Mouse (Mus musculus) cerebellum, postnatal 25 days (tissue): Measurements from ENCODE around the gene Sh3bgrl2.

Experiments used
- DNase-seq, 2 experiments: peaks; one replicate each; pipeline ENCODE4 v3.0.0; 2021; ENCODE audit warnings: mixed read lengths in 2 of 2

The Sh3bgrl2 gene

DNA sequence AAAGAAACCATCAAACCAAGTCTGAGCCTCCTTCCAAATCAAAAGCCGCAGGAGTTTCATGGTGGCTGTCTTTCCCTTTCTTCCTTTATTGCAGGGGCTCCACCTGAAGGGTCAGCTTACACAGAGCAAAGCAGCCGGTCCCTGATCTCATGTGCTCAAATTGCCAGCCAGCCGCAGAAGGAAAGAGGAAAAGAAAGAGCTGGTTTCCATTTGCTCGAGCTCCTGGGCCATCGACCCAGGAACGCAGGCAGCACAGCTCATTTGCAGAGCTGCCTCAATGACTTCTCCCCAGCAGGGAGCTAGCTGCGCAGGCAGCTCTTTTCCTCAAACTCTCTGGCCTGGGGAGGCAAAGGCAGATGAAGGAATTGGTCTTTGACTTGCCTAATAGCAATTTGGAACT is 87.9 kb downstream of the Sh3bgrl2 start:
- DNase-seq = no peak

DNA sequence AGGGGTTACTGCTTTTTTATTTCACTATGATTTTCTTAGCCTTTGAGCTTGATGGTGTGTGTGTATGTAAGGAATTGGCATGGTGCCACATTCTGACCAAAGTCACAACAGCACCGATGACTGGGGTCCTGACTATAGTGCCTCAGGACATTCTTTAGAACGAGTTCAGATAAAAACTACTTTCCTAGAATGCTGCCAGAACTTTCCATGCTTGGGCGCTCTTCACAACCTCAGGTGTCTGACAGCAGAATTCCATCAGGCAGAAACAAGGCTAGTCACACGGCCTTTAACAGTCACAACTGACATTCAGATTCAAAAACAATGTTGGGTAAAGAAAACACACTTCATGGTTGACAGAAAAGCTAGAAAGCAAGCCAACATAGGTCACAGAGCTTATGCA is 95.0 kb downstream of the Sh3bgrl2 start:
- DNase-seq = no peak

DNA sequence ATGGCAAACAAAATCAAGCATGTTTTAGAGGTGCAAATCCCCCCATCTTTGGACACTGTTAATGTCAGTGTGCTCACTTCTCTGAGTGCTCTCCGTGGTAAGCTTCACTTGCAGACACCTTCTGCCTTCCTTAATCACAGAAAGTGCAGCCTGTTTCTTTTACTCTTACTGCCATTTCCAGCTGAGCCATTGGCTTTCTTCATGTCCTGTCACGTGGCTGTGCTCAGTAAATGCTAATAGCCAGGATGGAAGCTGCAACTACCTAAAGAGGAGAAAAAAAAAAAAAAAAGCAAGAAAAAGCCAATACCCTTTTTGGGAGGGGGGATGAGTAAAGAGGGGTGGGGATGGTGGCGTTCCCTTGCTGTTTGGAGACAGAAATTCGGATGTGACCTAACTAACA is 95.7 kb downstream of the Sh3bgrl2 start:
- DNase-seq = no peak

DNA sequence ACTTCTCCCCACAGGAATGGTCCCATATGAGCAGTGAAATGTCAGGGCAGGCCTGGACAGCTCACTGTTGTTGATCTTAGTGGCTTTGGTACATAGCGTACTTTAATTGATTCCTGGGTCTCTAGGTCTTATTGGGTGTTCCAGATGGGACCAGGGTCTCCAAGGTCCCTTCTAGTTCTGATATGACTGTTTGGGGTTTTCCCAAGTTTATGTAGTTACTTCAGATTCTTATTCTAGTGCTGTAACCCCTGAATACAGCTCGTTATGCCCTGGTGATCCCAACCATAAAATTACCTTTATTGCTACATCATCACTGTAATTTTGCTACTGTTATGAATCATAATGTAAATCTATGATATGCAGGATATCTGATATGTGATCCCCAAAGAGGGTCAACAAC is 98.1 kb downstream of the Sh3bgrl2 start:
- no peak for DNase-seq

DNA sequence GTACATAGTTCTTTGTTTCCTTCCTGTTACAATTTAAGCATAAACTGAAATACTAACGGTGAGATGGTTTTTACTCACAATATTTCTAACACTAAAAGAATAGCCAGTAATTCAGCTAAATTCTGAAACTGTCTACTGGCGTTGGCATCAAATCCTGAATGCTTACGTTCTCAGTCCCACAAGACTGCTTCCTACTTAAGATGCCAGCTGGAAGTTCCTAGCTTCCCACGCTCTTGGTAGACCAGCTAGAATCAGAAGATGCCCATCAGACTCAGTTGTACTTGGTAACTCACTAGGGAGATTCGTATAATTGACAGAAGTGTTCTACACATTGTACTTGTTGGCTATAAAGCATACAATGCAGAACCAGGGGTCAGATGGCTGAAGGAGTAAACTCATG is 98.6 kb downstream of the Sh3bgrl2 start:
- no peak for DNase-seq

DNA sequence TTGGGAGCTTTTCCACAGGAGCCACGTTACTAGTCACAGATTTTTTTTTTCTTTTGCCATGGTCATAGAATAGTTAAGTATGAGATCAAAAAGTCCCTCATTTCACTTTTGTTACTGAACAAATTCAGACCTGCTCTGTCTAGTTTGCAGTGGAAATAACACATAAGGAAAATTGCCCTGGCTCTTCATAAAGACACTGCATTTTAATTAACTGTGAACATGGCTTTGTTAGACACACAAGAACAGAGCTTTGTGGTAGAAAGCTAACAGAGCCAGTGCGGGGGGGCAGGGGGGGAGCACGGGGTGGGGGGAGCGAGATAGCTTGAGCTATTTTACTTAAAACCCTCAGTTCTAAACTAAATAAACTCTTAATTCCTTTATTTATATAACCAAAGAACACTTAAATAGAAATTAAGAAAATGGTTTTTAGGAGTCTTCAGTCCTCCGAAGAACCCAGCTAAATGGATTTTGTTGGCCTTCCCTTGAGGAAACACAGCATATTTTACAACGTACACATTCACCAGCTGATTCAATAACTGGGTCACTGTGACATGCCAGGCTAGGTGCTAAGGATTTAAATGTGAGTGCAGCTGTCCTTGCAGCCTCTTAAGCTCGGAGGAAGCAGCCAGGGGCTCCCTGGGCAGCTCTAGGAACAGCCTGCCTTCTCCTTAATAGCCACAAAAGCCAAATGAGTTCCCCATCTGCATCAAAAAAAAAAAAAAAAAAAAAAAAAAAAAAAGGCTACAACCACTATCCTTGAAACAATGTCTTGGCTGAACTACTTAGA is 100.0 kb downstream of the Sh3bgrl2 start:
- DNase-seq = no peak

DNA sequence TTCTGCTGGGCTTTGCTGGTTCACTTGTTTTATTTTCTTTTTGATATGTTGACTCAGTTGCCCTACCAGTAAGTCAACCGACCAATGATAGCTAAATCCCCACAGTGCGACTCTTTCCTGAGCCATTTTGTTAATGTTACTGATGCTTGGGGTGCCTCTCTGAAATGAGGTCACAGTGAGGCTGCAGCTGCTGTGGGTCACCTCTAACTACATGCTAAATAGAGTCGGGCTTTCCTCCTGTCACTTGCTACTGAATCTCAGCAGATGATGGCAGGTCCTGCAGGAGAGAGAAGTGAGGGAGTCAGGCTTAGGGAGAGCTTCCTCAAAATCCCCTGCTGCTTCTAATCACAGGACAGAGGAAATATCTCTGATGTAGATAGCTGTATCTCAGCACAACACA is 100.6 kb downstream of the Sh3bgrl2 start:
- DNase-seq = no peak

DNA sequence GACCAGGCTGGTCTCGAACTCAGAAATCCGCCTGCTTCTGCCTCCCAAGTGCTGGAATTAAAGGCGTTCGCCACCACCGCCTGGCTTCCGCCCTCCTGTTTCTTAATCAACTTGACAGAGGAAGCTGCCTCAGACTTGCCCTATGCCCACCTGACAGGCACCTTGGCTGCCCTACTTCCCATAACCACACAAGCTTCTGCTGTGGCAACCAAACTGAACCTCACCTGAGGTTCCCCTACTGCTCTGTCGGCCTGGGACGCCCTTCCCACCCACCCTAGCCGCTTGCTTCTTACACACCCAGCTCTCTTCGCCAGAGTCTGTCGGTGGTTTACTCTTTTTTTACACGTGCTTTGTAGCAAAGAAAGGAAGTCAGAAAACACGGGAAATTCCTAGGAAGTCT is 103.9 kb downstream of the Sh3bgrl2 start:
- no peak for DNase-seq

DNA sequence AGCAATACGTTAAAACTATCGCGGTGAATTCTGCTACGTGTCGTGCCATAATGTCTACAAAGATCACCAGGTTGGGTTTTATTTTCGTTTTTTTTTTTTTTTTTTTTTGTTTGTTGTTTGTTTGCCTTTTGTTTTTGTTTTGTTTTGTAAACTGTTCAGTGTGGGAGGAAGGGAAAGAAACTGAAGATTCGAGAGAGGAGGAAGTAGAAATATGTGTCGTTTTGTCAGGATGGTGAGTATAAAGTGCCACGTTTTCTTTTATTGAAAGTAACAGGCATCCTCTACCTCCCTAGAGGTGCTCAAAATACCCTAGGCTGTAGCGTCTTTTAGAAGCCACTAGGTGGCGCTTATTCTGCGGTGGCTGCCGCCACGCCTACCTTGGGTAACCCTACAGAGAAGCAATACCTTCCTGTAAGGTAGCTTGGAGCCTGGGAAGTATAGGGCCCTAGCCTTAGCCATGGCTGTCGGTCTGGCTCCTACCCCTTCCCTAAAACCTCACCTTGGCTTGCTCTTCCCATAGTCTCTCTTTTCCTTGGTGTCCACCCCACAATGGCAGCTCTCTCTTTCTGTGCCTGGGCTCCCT is 104.6 kb downstream of the Sh3bgrl2 start:
- no peak for DNase-seq

DNA sequence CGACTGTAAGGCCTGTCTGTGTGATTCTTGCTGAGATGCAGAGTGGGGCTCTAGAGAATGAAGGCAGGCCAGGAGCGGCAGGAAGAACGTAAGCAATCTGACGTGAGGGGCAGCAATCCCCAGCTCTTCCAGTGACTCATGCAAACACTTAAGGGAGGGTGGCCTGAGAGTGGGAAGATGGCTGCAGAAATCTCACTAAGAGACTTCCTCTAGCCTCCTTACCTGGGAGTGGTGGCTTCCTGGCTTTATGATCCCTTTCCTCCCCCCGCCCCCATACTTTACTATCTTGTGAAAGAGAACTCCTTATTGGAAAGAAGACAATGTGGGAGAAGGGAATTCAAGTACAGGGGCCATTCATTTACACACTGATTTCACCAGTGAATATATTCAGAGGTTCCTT is 106.5 kb downstream of the Sh3bgrl2 start:
- DNase-seq = no peak

DNA sequence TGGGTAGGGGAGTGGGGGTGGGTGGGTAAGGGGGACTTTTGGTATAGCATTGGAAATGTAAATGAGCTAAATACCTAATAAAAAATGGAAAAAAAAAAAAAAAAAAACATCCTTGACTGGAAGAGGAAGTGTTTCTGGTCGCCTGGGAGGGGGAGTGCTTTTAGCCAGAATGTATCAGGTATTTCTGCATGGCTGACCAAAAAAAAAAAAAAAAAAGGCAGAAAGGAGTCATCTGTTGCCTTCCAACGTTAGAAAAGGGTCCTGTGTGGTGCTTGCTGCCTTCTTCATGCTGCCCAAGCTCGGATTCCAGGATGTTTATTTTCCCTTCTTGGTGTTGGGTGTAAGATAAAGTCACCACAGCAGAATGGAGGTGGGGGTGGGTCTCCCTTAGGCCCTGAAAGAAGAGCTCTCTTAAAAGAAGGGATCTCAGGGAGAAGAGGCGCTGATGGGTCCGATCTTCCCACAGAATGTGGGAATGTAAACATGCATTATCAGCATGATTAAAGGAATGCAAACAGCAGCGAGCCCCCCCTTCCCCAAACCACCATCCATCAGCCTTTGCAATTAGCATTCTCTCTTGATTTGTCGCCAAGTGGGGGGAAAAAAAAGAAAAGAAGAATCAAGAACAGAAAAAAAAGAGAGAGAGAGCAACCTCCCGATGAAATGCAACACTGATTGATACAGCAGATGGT is 109.0 kb downstream of the Sh3bgrl2 start:
- no peak for DNase-seq

DNA sequence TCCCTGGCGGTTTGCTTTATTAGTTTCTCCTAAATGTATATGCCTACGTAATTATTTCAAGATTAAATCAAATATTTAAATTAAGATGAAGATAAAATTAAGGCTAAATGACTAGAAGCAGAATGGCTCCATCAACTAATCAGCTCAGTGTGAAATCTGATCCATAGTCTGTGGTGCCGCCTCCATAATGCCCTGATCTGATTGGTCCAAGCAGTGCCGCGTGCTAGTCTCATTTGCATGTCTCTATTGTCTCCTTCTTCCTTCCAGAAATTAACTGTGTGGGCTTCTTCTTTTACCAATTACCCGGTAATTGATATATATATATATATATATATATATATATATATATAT is 109.5 kb downstream of the Sh3bgrl2 start:
- no peak for DNase-seq

DNA sequence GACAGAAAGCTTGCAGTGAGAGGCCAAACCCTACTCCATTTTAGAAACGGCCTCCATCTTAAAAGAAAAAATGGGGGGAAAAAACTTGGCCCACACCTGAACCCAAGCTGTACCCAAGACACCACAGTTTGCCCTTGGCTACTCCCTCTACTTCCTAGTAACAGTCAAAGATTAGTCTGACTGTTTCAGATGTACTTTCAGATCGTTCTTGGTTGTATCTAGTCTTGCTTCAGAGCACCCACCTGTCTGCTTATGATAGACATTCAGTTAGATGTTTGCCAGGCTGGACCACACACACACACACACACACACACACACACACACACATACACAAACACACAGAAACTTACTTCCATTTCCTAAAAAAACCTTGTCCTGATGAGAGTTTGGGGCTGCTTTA is 111.0 kb downstream of the Sh3bgrl2 start:
- no peak for DNase-seq

DNA sequence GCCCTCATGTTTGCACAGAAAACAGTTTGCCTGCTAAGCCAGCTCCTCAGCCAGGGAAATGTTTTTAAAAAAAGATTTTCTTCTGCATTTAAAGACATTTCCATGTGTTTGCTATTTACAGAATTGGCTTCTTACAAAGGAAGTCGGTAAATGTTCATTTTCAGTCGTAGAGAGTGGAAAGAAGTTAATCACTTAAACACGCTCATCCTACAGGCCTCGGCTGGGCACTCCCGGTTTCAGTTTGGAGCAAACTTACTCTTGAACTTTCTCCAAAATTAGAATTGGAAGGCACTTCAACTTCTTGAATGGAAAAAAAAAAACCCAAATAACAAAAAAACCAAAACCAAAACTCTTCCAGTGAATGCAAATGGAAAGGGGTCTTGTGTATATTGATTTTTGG is 113.7 kb downstream of the Sh3bgrl2 start:
- no peak for DNase-seq

DNA sequence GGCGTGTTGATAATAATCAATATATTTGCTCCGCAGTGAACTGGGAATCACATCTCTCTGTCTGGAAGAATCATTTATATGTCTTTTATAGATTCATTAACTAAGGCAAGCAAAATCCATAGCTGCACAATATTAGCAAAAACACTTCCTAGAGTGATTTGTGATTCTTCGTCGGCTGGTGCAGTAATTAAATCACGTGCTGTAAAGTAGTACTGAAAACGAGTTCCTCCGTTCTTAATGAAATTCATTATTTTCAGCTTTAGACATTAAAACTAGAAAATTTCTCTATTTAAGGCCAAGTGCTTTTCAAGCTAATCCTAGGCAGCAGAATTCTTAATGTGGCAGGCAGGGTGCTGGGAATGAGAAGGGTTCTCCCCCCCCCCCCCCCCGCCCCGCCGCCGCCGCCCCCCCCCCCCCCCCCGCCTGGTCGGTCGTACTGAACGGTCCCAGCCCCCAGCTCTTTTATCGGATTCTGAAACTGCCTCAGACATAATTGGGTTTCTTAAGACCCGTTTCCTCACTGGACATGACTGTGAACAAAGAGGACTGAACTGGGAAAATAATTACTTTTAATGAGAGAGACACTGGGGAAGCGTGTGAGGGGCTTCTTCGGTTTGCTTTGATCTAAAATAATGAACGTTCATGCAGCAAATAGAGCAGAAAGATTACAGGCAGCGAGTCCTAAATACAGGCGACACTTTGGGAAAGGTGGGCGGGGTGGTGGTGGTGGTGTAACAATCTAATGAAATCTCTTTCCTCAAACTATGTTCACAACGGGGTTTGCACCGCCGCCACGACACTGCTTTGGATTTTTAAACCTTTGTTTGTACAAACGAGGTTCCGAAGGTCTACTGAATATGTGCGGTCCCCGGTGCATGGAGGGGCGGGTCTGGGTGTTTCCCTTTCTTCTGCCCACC is 116.1 kb downstream of the Sh3bgrl2 start:
- DNase-seq = peak in 1 of 2 experiments; percentile 30

DNA sequence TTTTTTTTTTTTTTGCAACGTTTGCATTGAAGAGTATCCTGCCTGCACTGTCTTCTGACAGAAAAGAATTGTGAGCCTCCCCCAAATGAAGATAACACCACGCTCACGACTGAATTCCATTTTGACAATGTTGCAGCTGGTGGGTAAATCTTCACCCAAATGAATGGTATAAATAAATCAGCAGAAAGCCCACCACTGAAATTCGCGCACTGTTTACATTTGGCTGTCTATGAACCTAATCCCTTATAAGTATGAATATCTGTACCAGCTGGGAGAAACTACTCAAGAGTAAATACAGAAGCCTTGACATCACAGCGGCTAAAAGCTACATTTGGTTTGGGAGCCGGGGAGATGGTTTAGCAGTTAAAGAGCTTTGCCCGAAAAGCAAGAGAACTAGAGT is 116.8 kb downstream of the Sh3bgrl2 start:
- no peak for DNase-seq

DNA sequence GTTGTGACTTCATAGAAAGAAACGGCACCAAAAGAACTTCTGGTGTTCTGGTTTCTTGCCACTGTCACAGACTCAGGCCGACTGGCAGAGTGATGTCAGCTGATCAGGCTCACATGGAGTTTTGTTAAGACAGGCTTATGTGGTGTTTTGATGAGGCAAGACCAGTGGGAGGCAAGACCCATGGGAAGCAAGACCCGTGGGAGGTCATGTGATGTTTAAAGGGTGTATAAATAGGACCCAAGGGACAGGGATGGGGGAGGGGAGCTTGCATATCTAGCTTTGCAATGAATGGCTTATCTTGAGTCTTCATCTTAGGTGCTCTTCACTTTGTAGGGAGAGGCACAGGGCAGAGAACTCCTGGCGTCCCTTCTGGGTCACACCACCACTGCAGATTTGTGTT is 118.9 kb downstream of the Sh3bgrl2 start:
- DNase-seq = no peak

DNA sequence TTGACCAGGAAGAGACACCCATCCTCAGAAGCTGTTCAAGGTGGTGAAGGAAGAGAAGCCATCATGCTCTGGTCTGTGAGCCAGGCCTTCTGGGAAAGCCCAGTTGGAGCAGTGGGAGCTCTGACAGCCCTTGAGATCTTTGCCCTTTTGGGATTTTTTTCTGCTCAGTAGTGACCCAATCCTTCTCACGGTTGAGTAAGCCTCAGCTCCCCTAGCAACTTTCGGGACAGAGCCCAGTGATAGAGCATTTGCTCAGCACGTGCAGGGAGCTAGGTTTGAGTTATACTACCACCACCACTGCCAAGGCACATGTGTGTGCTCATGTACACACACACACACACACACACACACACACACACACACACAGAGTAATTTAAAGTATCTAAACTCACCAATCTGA is 131.5 kb downstream of the Sh3bgrl2 start:
- no peak for DNase-seq

DNA sequence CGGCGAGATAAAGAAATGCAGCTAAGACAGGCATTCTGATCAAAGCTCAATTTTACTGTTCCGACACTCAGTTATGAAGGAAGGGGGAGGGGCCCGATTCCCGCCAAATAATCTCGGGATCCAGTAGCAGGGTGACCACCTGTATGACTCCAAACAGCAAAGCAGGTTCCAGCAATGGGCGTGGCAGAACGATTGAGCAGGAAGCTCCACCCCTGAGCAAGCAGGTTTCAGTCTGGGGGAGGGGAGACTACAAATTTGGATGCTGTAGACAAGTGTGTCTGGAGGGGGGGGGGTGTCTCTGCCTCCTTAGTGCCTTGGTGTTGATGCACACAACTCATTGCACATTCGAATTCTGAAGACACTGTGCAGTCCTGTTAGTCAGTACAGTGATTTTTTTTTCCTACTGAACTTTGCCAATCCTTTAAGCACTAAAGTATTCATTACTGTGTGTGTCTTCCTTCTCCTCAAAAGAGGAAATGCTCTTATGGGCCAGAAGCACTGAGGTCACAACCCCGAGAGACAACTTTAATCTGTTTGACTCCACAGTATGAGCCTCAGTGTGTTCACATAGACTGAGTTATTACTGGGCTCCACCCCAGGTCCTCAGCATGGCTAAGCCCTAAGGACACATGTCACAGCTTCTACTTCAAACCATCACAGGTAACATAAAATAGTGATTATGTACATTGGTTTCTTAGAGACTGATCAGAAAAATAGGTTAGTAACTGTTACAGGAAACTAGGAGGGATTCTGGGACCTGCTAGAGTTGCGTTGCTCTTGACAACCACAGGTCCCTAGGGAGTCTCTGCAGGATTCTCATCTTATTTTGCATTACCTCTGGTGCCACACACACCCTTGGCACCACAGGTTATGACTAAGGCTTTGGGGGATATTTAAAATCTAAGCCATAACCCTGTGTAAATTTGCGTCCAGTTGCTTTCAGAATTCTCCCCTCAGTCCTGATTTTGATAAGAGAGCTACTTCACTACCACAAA is 133.8 kb downstream of the Sh3bgrl2 start:
- DNase-seq = no peak

DNA sequence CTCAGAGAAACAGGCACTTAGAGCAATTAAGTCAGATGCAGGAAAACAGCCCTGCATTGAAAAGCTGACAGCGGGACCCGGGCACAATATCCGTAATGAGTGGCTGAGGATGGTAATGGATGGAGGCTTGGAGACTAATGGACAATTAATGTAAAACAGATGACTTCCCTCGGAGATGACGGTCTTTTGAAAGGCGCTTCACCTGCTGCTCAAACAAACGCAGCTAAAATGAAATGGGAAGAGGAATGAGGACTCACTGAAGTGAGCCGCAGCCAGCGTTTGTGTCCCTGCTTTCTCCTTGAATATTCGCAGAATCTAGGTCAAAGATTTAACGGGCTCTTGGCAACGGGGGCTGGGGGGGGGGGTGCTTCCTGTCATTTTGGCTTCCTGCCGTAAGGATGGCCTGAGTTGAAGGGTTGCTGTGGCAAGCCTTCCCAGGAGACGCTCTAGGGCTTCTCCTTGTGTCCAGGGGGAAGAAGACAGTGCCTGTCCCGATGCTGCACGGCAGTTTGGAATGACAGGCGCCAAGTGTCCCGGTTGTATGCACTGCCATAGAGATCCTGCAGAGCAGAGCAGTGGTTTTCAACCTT is 138.5 kb downstream of the Sh3bgrl2 start:
- peak; percentile 59 to 61 for DNase-seq

DNA sequence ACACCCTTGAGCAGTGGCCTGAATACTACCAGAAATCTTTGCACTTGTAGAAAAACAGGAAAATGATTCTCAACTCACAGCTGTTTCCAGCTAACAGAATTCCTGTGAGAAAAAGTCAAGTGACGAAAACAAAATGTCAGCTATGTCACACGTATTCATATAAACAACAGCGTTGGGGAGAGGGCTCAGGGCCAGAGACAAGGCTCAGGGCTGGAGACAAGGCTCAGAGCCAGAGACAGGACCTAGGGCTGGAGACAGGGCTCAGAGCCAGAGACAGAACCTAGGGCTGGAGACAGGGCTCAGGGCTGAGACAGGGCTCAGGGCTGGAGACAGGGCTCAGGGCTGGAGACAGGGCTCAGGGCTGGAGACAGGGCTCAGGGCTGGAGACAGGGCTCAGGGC is 139.8 kb downstream of the Sh3bgrl2 start:
- peak in 1 of 2 experiments; percentile 27 for DNase-seq
